13 mouse cellular contexts compared by ENCODE assay signal in the genomic region with DNA sequence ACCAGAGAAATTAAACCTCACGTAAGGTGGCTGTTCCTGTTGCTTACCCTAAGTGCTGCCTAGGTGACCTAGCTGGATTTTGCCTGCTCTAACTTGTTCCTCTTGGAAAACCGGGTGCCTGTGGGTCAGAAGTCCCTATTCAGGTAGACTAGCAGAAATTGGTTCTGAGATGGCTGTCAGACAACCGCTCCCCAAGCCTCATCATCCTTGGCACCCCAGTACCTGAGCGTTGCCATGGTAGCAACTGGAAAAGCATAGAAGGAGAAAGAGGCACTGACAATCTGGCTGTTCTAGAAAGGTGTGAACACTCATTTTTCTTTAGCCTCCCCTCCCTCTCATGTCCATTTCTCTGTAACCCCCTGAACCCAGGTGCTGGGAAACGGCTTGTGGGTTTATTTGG. TPM values are rescaled to one million over a fixed set of nuclear protein-coding genes. Genes with fewer than 3 reads are reported as not detected.
DNase-seq lines count a peak whose midpoint lies in the region; ATAC-seq lines count a peak whose summit lies in the region.
"Had no signal": no experiment of that assay in that cellular context is flagged by ENCODE, and none has a peak within 500 bp of the region (broad histone marks: within the 10 kb centered on the region; RNA-seq: fewer than 3 reads in every experiment).

No protein-coding gene starts in this region.

- H3K9me3 ChIP-seq in midbrain, embryonic 10.5 days (replicated peaks): no peaks in the 10 kb centered on the region
- H3K9me3 ChIP-seq in midbrain, embryonic 11.5 days (ENCODE audit: control insufficient read depth, low read length): no peaks in the 10 kb centered on the region
- H3K9me3 ChIP-seq in hindbrain, embryonic 11.5 days (ENCODE audit: control insufficient read depth, low read length): no peaks in the 10 kb centered on the region
- no peaks in the 10 kb centered on the region for H3K9me3 ChIP-seq in midbrain, embryonic 14.5 days (ENCODE audit: control insufficient read depth, low read length)
- H3K9me3 ChIP-seq: intestine, embryonic 15.5 days; lung, embryonic 15.5 days had no signal

- intact Hi-C loops in gastrocnemius, postnatal 14 days (cut with DNase I; ENCODE audit: low total_unique reads): no loop called here

- no peak for ATAC-seq in midbrain, embryonic 11.5 days (ENCODE audit: low FRiP score)
- peak; percentile 44; the same call in 1 of the 2 replicates for ATAC-seq in hindbrain, embryonic 11.5 days (ENCODE audit: low FRiP score)
- ATAC-seq in midbrain, embryonic 14.5 days (ENCODE audit: low FRiP score, low TSS enrichment): no peak
- ATAC-seq in inflammation-experienced regulatory T-cells, adult 6 months: no peak
- ATAC-seq: intestine, embryonic 15.5 days had no signal

- peaks cover 35% of the 10 kb centered on the region for H3K36me3 ChIP-seq in midbrain, embryonic 10.5 days
- H3K36me3 ChIP-seq in midbrain, embryonic 11.5 days (ENCODE audit: control insufficient read depth, insufficient read depth, low read length): no peaks in the 10 kb centered on the region
- H3K36me3 ChIP-seq in hindbrain, embryonic 11.5 days (ENCODE audit: control insufficient read depth, insufficient read depth, low read length): no peaks in the 10 kb centered on the region
- H3K36me3 ChIP-seq in midbrain, embryonic 14.5 days (ENCODE audit: control insufficient read depth, insufficient read depth, low read length): peaks cover 4% of the 10 kb centered on the region; the same call in 1 of the 2 replicates
- H3K36me3 ChIP-seq: intestine, embryonic 15.5 days had no signal

- no peaks in the 10 kb centered on the region for H3K27me3 ChIP-seq in midbrain, embryonic 10.5 days (ENCODE audit: low read depth, poor library complexity, severe bottlenecking)
- no peaks in the 10 kb centered on the region for H3K27me3 ChIP-seq in midbrain, embryonic 11.5 days (ENCODE audit: control insufficient read depth, insufficient read depth, low read length)
- no peaks in the 10 kb centered on the region for H3K27me3 ChIP-seq in hindbrain, embryonic 11.5 days (ENCODE audit: control insufficient read depth, insufficient read depth, low read length)
- no peaks in the 10 kb centered on the region for H3K27me3 ChIP-seq in midbrain, embryonic 14.5 days (ENCODE audit: control insufficient read depth, insufficient read depth, low read length)
- H3K27me3 ChIP-seq: intestine, embryonic 15.5 days; lung, embryonic 15.5 days had no signal

- peak overlapping the region; percentile 59 for H3K27ac ChIP-seq in midbrain, embryonic 10.5 days (replicated peaks)
- H3K27ac ChIP-seq in midbrain, embryonic 11.5 days (ENCODE audit: low read depth, low read length): no peak overlapping the region; the same call in 1 of the 2 replicates
- H3K27ac ChIP-seq in hindbrain, embryonic 11.5 days (ENCODE audit: low read depth, low read length): peak overlapping the region; percentile 39; the same call in 1 of the 2 replicates
- peak overlapping the region; percentile 14; the same call in 1 of the 2 replicates for H3K27ac ChIP-seq in midbrain, embryonic 14.5 days (replicated peaks; ENCODE audit: low read depth, low read length)
- H3K27ac ChIP-seq: intestine, embryonic 15.5 days; lung, embryonic 15.5 days had no signal

- no peak for DNase-seq in midbrain, embryonic 10.5 days (ENCODE audit: low spot score)
- DNase-seq in midbrain, embryonic 11.5 days (ENCODE audit: low spot score, missing footprints): no peak
- no peak for DNase-seq in hindbrain, embryonic 11.5 days (ENCODE audit: low spot score)
- peak; percentile 58 for DNase-seq in midbrain, embryonic 14.5 days
- no peak for DNase-seq in embryo, embryonic 9.5 days (ENCODE audit: extremely low spot score)
- DNase-seq in gastrocnemius, postnatal 14 days: no peak
- DNase-seq: adrenal gland, postnatal 14 days; cerebellum, adult 9-10 months; kidney, postnatal 25 days; liver had no signal

- H3K9ac ChIP-seq in midbrain, embryonic 11.5 days (ENCODE audit: low read length): no peak overlapping the region
- H3K9ac ChIP-seq in hindbrain, embryonic 11.5 days (ENCODE audit: low read depth, low read length): no peak overlapping the region
- peak overlapping the region; percentile 31; the same call in 1 of the 2 replicates for H3K9ac ChIP-seq in midbrain, embryonic 14.5 days (replicated peaks; ENCODE audit: low read length)
- H3K9ac ChIP-seq: intestine, embryonic 15.5 days; lung, embryonic 15.5 days had no signal

- H3K4me3 ChIP-seq in midbrain, embryonic 10.5 days: no peak overlapping the region; the same call in 1 of the 2 replicates
- no peak overlapping the region for H3K4me3 ChIP-seq in midbrain, embryonic 11.5 days (ENCODE audit: low read depth, low read length)
- no peak overlapping the region for H3K4me3 ChIP-seq in hindbrain, embryonic 11.5 days (ENCODE audit: low read depth, low read length)
- no peak overlapping the region for H3K4me3 ChIP-seq in midbrain, embryonic 14.5 days (replicated peaks; ENCODE audit: low read depth, low read length)
- H3K4me3 ChIP-seq: intestine, embryonic 15.5 days; lung, embryonic 15.5 days had no signal

- H3K4me2 ChIP-seq in midbrain, embryonic 11.5 days: no peak overlapping the region
- no peak overlapping the region for H3K4me2 ChIP-seq in hindbrain, embryonic 11.5 days (replicated peaks; ENCODE audit: low read depth, low read length)
- peak overlapping the region; percentile 21 for H3K4me2 ChIP-seq in midbrain, embryonic 14.5 days (ENCODE audit: low read length)
- H3K4me2 ChIP-seq: intestine, embryonic 15.5 days; lung, embryonic 15.5 days had no signal

- H3K4me1 ChIP-seq in midbrain, embryonic 10.5 days: peaks cover 42% of the 10 kb centered on the region
- H3K4me1 ChIP-seq in midbrain, embryonic 11.5 days (ENCODE audit: control insufficient read depth, insufficient read depth, low read length): peaks cover 20% of the 10 kb centered on the region
- H3K4me1 ChIP-seq in hindbrain, embryonic 11.5 days (replicated peaks; ENCODE audit: control insufficient read depth, insufficient read depth, low read length): peaks cover 10% of the 10 kb centered on the region; the same call in 1 of the 2 replicates
- H3K4me1 ChIP-seq in midbrain, embryonic 14.5 days (ENCODE audit: control insufficient read depth, insufficient read depth, low read length): peaks cover 24% of the 10 kb centered on the region
- H3K4me1 ChIP-seq: lung, embryonic 15.5 days had no signal

- 76% methylated on average over 5 of the region's 5 CpGs for WGBS in midbrain, embryonic 10.5 days
- WGBS in midbrain, embryonic 11.5 days: 72% methylated on average over 5 of the region's 5 CpGs
- 55% methylated on average over 5 of the region's 5 CpGs for WGBS in hindbrain, embryonic 11.5 days
- 61% methylated on average over 5 of the region's 5 CpGs for WGBS in midbrain, embryonic 14.5 days

RNA-seq across cellular contexts. Expression of a gene that starts 17.0 kb away (rescaled TPM):
- polyA plus RNA-seq in midbrain, embryonic 10.5 days (2016; fragmentation: Nextera tagmentation; extraction: Ambion mirVana): 15.5 and 17.1 TPM in 2 replicates
- 21.0 and 21.6 TPM in 2 replicates for polyA plus RNA-seq in midbrain, embryonic 11.5 days (2014; fragmentation: Nextera tagmentation; extraction: Ambion mirVana)
- 19.5 and 22.6 TPM in 2 replicates for polyA plus RNA-seq in hindbrain, embryonic 11.5 days (2014; fragmentation: Nextera tagmentation; extraction: Ambion mirVana)
- 19.6 and 24.5 TPM in 2 replicates for polyA plus RNA-seq in midbrain, embryonic 14.5 days (2014; fragmentation: Nextera tagmentation; extraction: Ambion mirVana)
- 1 to 10 TPM; 4.3 to 5.0 TPM for total RNA-seq in gastrocnemius, postnatal 14 days (2021)
- polyA plus RNA-seq in inflammation-experienced regulatory T-cells, adult 6 months (2017; shearing (Covaris generic)): 10 to 100 TPM in 2 of 3 experiments, 1 to 10 TPM in 1; 7.6 to 11.1 (median 10.8) TPM
